Mouse (Mus musculus): Measurements from ENCODE around the gene Asphd2. TPM values are rescaled to one million over a fixed set of nuclear protein-coding genes. Genes with fewer than 3 reads are reported as not detected.

The Asphd2 gene
- polyA plus RNA-seq, 1 experiment from 2014 or later, result 8.2 TPM

- H3K9ac ChIP-seq (ENCODE audit: low read depth, low read length), result no peak overlapping the region
- H3K36me3 ChIP-seq (ENCODE audit: control insufficient read depth, insufficient read depth, low read length), result no peaks in the 10 kb centered on the region
- no peak overlapping the region for H3K4me2 ChIP-seq (replicated peaks; ENCODE audit: low read depth, low read length)
- 60% methylated on average over 18 of the region's 18 CpGs for WGBS
- no peak for ATAC-seq (ENCODE audit: low FRiP score, low TSS enrichment)
- no peak overlapping the region for H3K4me3 ChIP-seq (ENCODE audit: low read length)
- no peaks in the 10 kb centered on the region; the same call in 1 of the 2 replicates for H3K4me1 ChIP-seq (ENCODE audit: control insufficient read depth, insufficient read depth, low read length)
- H3K27ac ChIP-seq (ENCODE audit: low read depth, low read length), result no peak overlapping the region
- H3K27me3 ChIP-seq (ENCODE audit: control insufficient read depth, insufficient read depth, low read length), result peaks cover 12% of the 10 kb centered on the region; the same call in 1 of the 2 replicates
- H3K9me3 ChIP-seq (ENCODE audit: control insufficient read depth, low read length), result no peaks in the 10 kb centered on the region
Observed at GRCm38 (mm10) chr5:112396066-112396465, 1.4 kb upstream of the Asphd2 start.

GRCm38 (mm10) chr5:112394415-112394763 lies 277 bp downstream of the Asphd2 start:
- Histone ChIP-seq H3K4me3 (ENCODE audit: low read length) (peak overlapping the region; percentile 47), H3K4me1 (ENCODE audit: control insufficient read depth, insufficient read depth, low read length) (no peaks in the 10 kb centered on the region; the same call in 1 of the 2 replicates), H3K36me3 (ENCODE audit: control insufficient read depth, insufficient read depth, low read length) (no peaks in the 10 kb centered on the region), H3K9me3 (ENCODE audit: control insufficient read depth, low read length) (no peaks in the 10 kb centered on the region), H3K27me3 (ENCODE audit: control insufficient read depth, insufficient read depth, low read length) (peaks cover 12% of the 10 kb centered on the region; the same call in 1 of the 2 replicates), H3K4me2 (replicated peaks; ENCODE audit: low read depth, low read length) (peak overlapping the region; percentile 90), H3K27ac (ENCODE audit: low read depth, low read length) (no peak overlapping the region), H3K9ac (ENCODE audit: low read depth, low read length) (peak overlapping the region; percentile 63)
- ATAC-seq (ENCODE audit: low FRiP score, low TSS enrichment), result peak; percentile 77; the same call in 1 of the 2 replicates
- WGBS, result under 1% methylated on average over 16 of the region's 28 CpGs

GRCm38 (mm10) chr5:112393741-112394414 lies 788 bp downstream of the Asphd2 start:
- no peaks in the 10 kb centered on the region; the same call in 1 of the 2 replicates for H3K4me1 ChIP-seq (ENCODE audit: control insufficient read depth, insufficient read depth, low read length)
- 13% methylated on average over 15 of the region's 18 CpGs for WGBS
- no peaks in the 10 kb centered on the region for H3K9me3 ChIP-seq (ENCODE audit: control insufficient read depth, low read length)
- ATAC-seq (ENCODE audit: low FRiP score, low TSS enrichment), result peak; percentile 47
- peak overlapping the region; percentile 47 for H3K4me3 ChIP-seq (ENCODE audit: low read length)
- H3K9ac ChIP-seq (ENCODE audit: low read depth, low read length), result peak overlapping the region; percentile 63; the same call in 1 of the 2 replicates
- H3K4me2 ChIP-seq (replicated peaks; ENCODE audit: low read depth, low read length), result peak overlapping the region; percentile 90
- no peaks in the 10 kb centered on the region for H3K36me3 ChIP-seq (ENCODE audit: control insufficient read depth, insufficient read depth, low read length)
- no peak overlapping the region for H3K27ac ChIP-seq (ENCODE audit: low read depth, low read length)
- peaks cover 12% of the 10 kb centered on the region; the same call in 1 of the 2 replicates for H3K27me3 ChIP-seq (ENCODE audit: control insufficient read depth, insufficient read depth, low read length)

- no peaks in the 10 kb centered on the region for H3K9me3 ChIP-seq (ENCODE audit: control insufficient read depth, low read length)
- no peaks in the 10 kb centered on the region for H3K36me3 ChIP-seq (ENCODE audit: control insufficient read depth, insufficient read depth, low read length)
- H3K27ac ChIP-seq (ENCODE audit: low read depth, low read length), result no peak overlapping the region
- no peaks in the 10 kb centered on the region; the same call in 1 of the 2 replicates for H3K4me1 ChIP-seq (ENCODE audit: control insufficient read depth, insufficient read depth, low read length)
- H3K4me3 ChIP-seq (ENCODE audit: low read length), result no peak overlapping the region
- ATAC-seq (ENCODE audit: low FRiP score, low TSS enrichment), result no peak
- WGBS, result 74% methylated on average over 27 of the region's 27 CpGs
- H3K9ac ChIP-seq (ENCODE audit: low read depth, low read length), result no peak overlapping the region
- H3K27me3 ChIP-seq (ENCODE audit: control insufficient read depth, insufficient read depth, low read length), result peaks cover 12% of the 10 kb centered on the region; the same call in 1 of the 2 replicates
- H3K4me2 ChIP-seq (replicated peaks; ENCODE audit: low read depth, low read length), result no peak overlapping the region
Observed at GRCm38 (mm10) chr5:112391676-112392323, 2.9 kb downstream of the Asphd2 start.

GRCm38 (mm10) chr5:112391002-112391401 lies 3.7 kb downstream of the Asphd2 start:
- WGBS, result 63% methylated on average over 16 of the region's 16 CpGs

GRCm38 (mm10) chr5:112389352-112389751 lies 5.3 kb downstream of the Asphd2 start:
- no peaks in the 10 kb centered on the region; the same call in 1 of the 2 replicates for H3K4me1 ChIP-seq (ENCODE audit: control insufficient read depth, insufficient read depth, low read length)
- H3K27me3 ChIP-seq (ENCODE audit: control insufficient read depth, insufficient read depth, low read length), result peaks cover 11% of the 10 kb centered on the region; the same call in 1 of the 2 replicates
- H3K9ac ChIP-seq (ENCODE audit: low read depth, low read length), result no peak overlapping the region
- no peak for ATAC-seq (ENCODE audit: low FRiP score, low TSS enrichment)
- 66% methylated on average over 9 of the region's 9 CpGs for WGBS
- no peak overlapping the region for H3K4me2 ChIP-seq (replicated peaks; ENCODE audit: low read depth, low read length)
- no peak overlapping the region for H3K4me3 ChIP-seq (ENCODE audit: low read length)
- H3K9me3 ChIP-seq (ENCODE audit: control insufficient read depth, low read length), result no peaks in the 10 kb centered on the region
- no peak overlapping the region for H3K27ac ChIP-seq (ENCODE audit: low read depth, low read length)
- no peaks in the 10 kb centered on the region for H3K36me3 ChIP-seq (ENCODE audit: control insufficient read depth, insufficient read depth, low read length)

More at GRCm38 (mm10) chr5:112391002-112391401, 3.7 kb downstream of the Asphd2 start:
- Histone ChIP-seq H3K9me3 (ENCODE audit: control insufficient read depth, low read length) (no peaks in the 10 kb centered on the region), H3K9ac (ENCODE audit: low read depth, low read length) (no peak overlapping the region), H3K36me3 (ENCODE audit: control insufficient read depth, insufficient read depth, low read length) (no peaks in the 10 kb centered on the region), H3K27me3 (ENCODE audit: control insufficient read depth, insufficient read depth, low read length) (peaks cover 12% of the 10 kb centered on the region; the same call in 1 of the 2 replicates), H3K4me3 (ENCODE audit: low read length) (no peak overlapping the region), H3K4me1 (ENCODE audit: control insufficient read depth, insufficient read depth, low read length) (no peaks in the 10 kb centered on the region; the same call in 1 of the 2 replicates), H3K27ac (ENCODE audit: low read depth, low read length) (no peak overlapping the region), H3K4me2 (replicated peaks; ENCODE audit: low read depth, low read length) (no peak overlapping the region)
- ATAC-seq (ENCODE audit: low FRiP score, low TSS enrichment), result no peak

- WGBS, result 72% methylated on average over 2 of the region's 2 CpGs
Observed at GRCm38 (mm10) chr5:112385973-112386372, 8.7 kb downstream of the Asphd2 start.

GRCm38 (mm10) chr5:112384805-112385472 lies 9.7 kb downstream of the Asphd2 start:
- no peak overlapping the region for H3K27ac ChIP-seq (ENCODE audit: low read depth, low read length)
- H3K4me3 ChIP-seq (ENCODE audit: low read length), result no peak overlapping the region
- H3K4me2 ChIP-seq (replicated peaks; ENCODE audit: low read depth, low read length), result no peak overlapping the region
- H3K36me3 ChIP-seq (ENCODE audit: control insufficient read depth, insufficient read depth, low read length), result no peaks in the 10 kb centered on the region
- H3K4me1 ChIP-seq (ENCODE audit: control insufficient read depth, insufficient read depth, low read length), result no peaks in the 10 kb centered on the region
- 90% methylated on average over 13 of the region's 13 CpGs for WGBS
- H3K9me3 ChIP-seq (ENCODE audit: control insufficient read depth, low read length), result no peaks in the 10 kb centered on the region
- no peaks in the 10 kb centered on the region for H3K27me3 ChIP-seq (ENCODE audit: control insufficient read depth, insufficient read depth, low read length)
- ATAC-seq (ENCODE audit: low FRiP score, low TSS enrichment), result no peak
- no peak overlapping the region for H3K9ac ChIP-seq (ENCODE audit: low read depth, low read length)

More at GRCm38 (mm10) chr5:112385973-112386372, 8.7 kb downstream of the Asphd2 start:
- Histone ChIP-seq H3K4me3 (ENCODE audit: low read length) (no peak overlapping the region), H3K4me1 (ENCODE audit: control insufficient read depth, insufficient read depth, low read length) (no peaks in the 10 kb centered on the region), H3K4me2 (replicated peaks; ENCODE audit: low read depth, low read length) (no peak overlapping the region), H3K36me3 (ENCODE audit: control insufficient read depth, insufficient read depth, low read length) (no peaks in the 10 kb centered on the region), H3K27ac (ENCODE audit: low read depth, low read length) (no peak overlapping the region), H3K9ac (ENCODE audit: low read depth, low read length) (no peak overlapping the region), H3K9me3 (ENCODE audit: control insufficient read depth, low read length) (no peaks in the 10 kb centered on the region), H3K27me3 (ENCODE audit: control insufficient read depth, insufficient read depth, low read length) (no peaks in the 10 kb centered on the region)
- ATAC-seq (ENCODE audit: low FRiP score, low TSS enrichment), result no peak

All from kidney, embryonic 14.5 days (tissue).